12 mouse cellular contexts compared by ENCODE assay signal in genomic region chr14:78667763-78668162, GRCm38 (mm10).
DNase-seq lines count a peak whose midpoint lies in the region; ATAC-seq and TF ChIP-seq lines count a peak whose summit lies in the region.
"Had no signal": no experiment of that assay in that cellular context is flagged by ENCODE, and none has a peak within 500 bp of the region (broad histone marks: within the 10 kb centered on the region; RNA-seq: fewer than 3 reads in every experiment).

No protein-coding gene starts in this region.

- 0 out of 2 replicates have a peak, but pooled peaks have one; percentile 51 for ATAC-seq in forebrain, embryonic 15.5 days (replicated peaks)
- ATAC-seq in forebrain, postnatal 0 days: no peak
- ATAC-seq in hindbrain, embryonic 15.5 days (ENCODE audit: low FRiP score, low read depth): peak; percentile 48; the same call in 1 of the 2 replicates
- ATAC-seq in midbrain, embryonic 13.5 days: 0 out of 2 replicates have a peak, but pooled peaks have one; percentile 59
- ATAC-seq in midbrain, embryonic 11.5 days (ENCODE audit: low FRiP score): no peak

- H3K27me3 ChIP-seq in forebrain, embryonic 15.5 days: no peaks in the 10 kb centered on the region
- no peaks in the 10 kb centered on the region for H3K27me3 ChIP-seq in forebrain, postnatal 0 days (ENCODE audit: insufficient read depth, low read length)
- no peaks in the 10 kb centered on the region for H3K27me3 ChIP-seq in hindbrain, embryonic 15.5 days
- no peaks in the 10 kb centered on the region for H3K27me3 ChIP-seq in hindbrain, embryonic 10.5 days (ENCODE audit: insufficient read depth, poor library complexity, severe bottlenecking)
- H3K27me3 ChIP-seq in midbrain, embryonic 13.5 days: no peaks in the 10 kb centered on the region
- no peaks in the 10 kb centered on the region for H3K27me3 ChIP-seq in midbrain, embryonic 11.5 days (ENCODE audit: control insufficient read depth, insufficient read depth, low read length)
- H3K27me3 ChIP-seq: CH12.LX; embryonic facial prominence, embryonic 12.5 days; heart, embryonic 15.5 days; Patski had no signal

- H3K4me3 ChIP-seq in forebrain, embryonic 15.5 days: no peak overlapping the region
- no peak overlapping the region for H3K4me3 ChIP-seq in forebrain, postnatal 0 days (ENCODE audit: low read depth, low read length)
- H3K4me3 ChIP-seq in hindbrain, embryonic 15.5 days: no peak overlapping the region
- no peak overlapping the region for H3K4me3 ChIP-seq in hindbrain, embryonic 10.5 days
- H3K4me3 ChIP-seq in midbrain, embryonic 13.5 days (replicated peaks): no peak overlapping the region
- no peak overlapping the region for H3K4me3 ChIP-seq in midbrain, embryonic 11.5 days (ENCODE audit: low read depth, low read length)
- H3K4me3 ChIP-seq: embryonic facial prominence, embryonic 12.5 days; heart, embryonic 10.5 days; heart, embryonic 15.5 days had no signal

- no peak overlapping the region for H3K9ac ChIP-seq in forebrain, embryonic 15.5 days (replicated peaks)
- no peak overlapping the region for H3K9ac ChIP-seq in forebrain, postnatal 0 days
- H3K9ac ChIP-seq in hindbrain, embryonic 15.5 days: no peak overlapping the region
- no peak overlapping the region for H3K9ac ChIP-seq in midbrain, embryonic 13.5 days (replicated peaks)
- no peak overlapping the region for H3K9ac ChIP-seq in midbrain, embryonic 11.5 days (ENCODE audit: low read length)
- H3K9ac ChIP-seq: embryonic facial prominence, embryonic 12.5 days; heart, embryonic 15.5 days had no signal

- 63% methylated on average over 5 of the region's 5 CpGs for WGBS in forebrain, embryonic 15.5 days
- WGBS in forebrain, postnatal 0 days: 59% methylated on average over 5 of the region's 5 CpGs
- WGBS in hindbrain, embryonic 15.5 days: 66% methylated on average over 5 of the region's 5 CpGs
- 65% methylated on average over 5 of the region's 5 CpGs for WGBS in hindbrain, embryonic 10.5 days
- WGBS in midbrain, embryonic 13.5 days: 66% methylated on average over 5 of the region's 5 CpGs
- 60% methylated on average over 5 of the region's 5 CpGs for WGBS in midbrain, embryonic 11.5 days

- H3K9me3 ChIP-seq in forebrain, embryonic 15.5 days: no peaks in the 10 kb centered on the region
- H3K9me3 ChIP-seq in forebrain, postnatal 0 days (ENCODE audit: low read length): no peaks in the 10 kb centered on the region
- no peaks in the 10 kb centered on the region for H3K9me3 ChIP-seq in hindbrain, embryonic 15.5 days
- H3K9me3 ChIP-seq in hindbrain, embryonic 10.5 days: no peaks in the 10 kb centered on the region
- no peaks in the 10 kb centered on the region for H3K9me3 ChIP-seq in midbrain, embryonic 13.5 days
- H3K9me3 ChIP-seq in midbrain, embryonic 11.5 days (ENCODE audit: control insufficient read depth, low read length): no peaks in the 10 kb centered on the region
- H3K9me3 ChIP-seq: embryonic facial prominence, embryonic 12.5 days; heart, embryonic 10.5 days; heart, embryonic 15.5 days had no signal

- no peak for DNase-seq in forebrain, postnatal 0 days
- DNase-seq in hindbrain, embryonic 10.5 days (ENCODE audit: low spot score): no peak
- DNase-seq in midbrain, embryonic 11.5 days (ENCODE audit: low spot score, missing footprints): no peak

- no peak overlapping the region for H3K27ac ChIP-seq in forebrain, embryonic 15.5 days (replicated peaks)
- H3K27ac ChIP-seq in forebrain, postnatal 0 days (ENCODE audit: low read depth, low read length): no peak overlapping the region
- H3K27ac ChIP-seq in hindbrain, embryonic 15.5 days (replicated peaks): no peak overlapping the region
- no peak overlapping the region for H3K27ac ChIP-seq in hindbrain, embryonic 10.5 days
- no peak overlapping the region for H3K27ac ChIP-seq in midbrain, embryonic 13.5 days
- H3K27ac ChIP-seq in midbrain, embryonic 11.5 days (ENCODE audit: low read depth, low read length): no peak overlapping the region
- H3K27ac ChIP-seq: embryonic facial prominence, embryonic 12.5 days; heart, embryonic 10.5 days; heart, embryonic 15.5 days; hindbrain, postnatal 0 days had no signal

- H3K4me2 ChIP-seq in forebrain, embryonic 15.5 days (replicated peaks): no peak overlapping the region
- H3K4me2 ChIP-seq in forebrain, postnatal 0 days (ENCODE audit: low read depth): no peak overlapping the region
- H3K4me2 ChIP-seq in hindbrain, embryonic 15.5 days: no peak overlapping the region
- H3K4me2 ChIP-seq in midbrain, embryonic 13.5 days (replicated peaks): no peak overlapping the region
- H3K4me2 ChIP-seq in midbrain, embryonic 11.5 days: no peak overlapping the region
- H3K4me2 ChIP-seq: embryonic facial prominence, embryonic 12.5 days; heart, embryonic 15.5 days had no signal

- H3K36me3 ChIP-seq in forebrain, embryonic 15.5 days: no peaks in the 10 kb centered on the region
- no peaks in the 10 kb centered on the region for H3K36me3 ChIP-seq in forebrain, postnatal 0 days (ENCODE audit: insufficient read depth)
- H3K36me3 ChIP-seq in hindbrain, embryonic 15.5 days: no peaks in the 10 kb centered on the region
- no peaks in the 10 kb centered on the region for H3K36me3 ChIP-seq in hindbrain, embryonic 10.5 days
- H3K36me3 ChIP-seq in midbrain, embryonic 13.5 days: no peaks in the 10 kb centered on the region
- H3K36me3 ChIP-seq in midbrain, embryonic 11.5 days (ENCODE audit: control insufficient read depth, insufficient read depth, low read length): no peaks in the 10 kb centered on the region
- H3K36me3 ChIP-seq: embryonic facial prominence, embryonic 12.5 days; heart, embryonic 10.5 days; heart, embryonic 15.5 days had no signal

- no peaks in the 10 kb centered on the region for H3K4me1 ChIP-seq in forebrain, embryonic 15.5 days
- H3K4me1 ChIP-seq in forebrain, postnatal 0 days (ENCODE audit: insufficient read depth): no peaks in the 10 kb centered on the region
- no peaks in the 10 kb centered on the region for H3K4me1 ChIP-seq in hindbrain, embryonic 15.5 days (replicated peaks)
- no peaks in the 10 kb centered on the region for H3K4me1 ChIP-seq in hindbrain, embryonic 10.5 days (replicated peaks)
- no peaks in the 10 kb centered on the region for H3K4me1 ChIP-seq in midbrain, embryonic 13.5 days (replicated peaks)
- no peaks in the 10 kb centered on the region for H3K4me1 ChIP-seq in midbrain, embryonic 11.5 days (ENCODE audit: control insufficient read depth, insufficient read depth, low read length)
- H3K4me1 ChIP-seq: embryonic facial prominence, embryonic 12.5 days had no signal

- TF ChIP-seq CTCF in forebrain, postnatal 0 days (IDR thresholded peaks at IDR 0.05; ENCODE audit: low read depth): no peak

Comparison
In these comparisons a context has a peak if more than half of its experiments do, and no peak if none do; other contexts are left out.
1. ATAC-seq: peak in forebrain, embryonic 15.5 days (single experiment), hindbrain, embryonic 15.5 days (single experiment) and midbrain, embryonic 13.5 days (single experiment); none in forebrain, postnatal 0 days (single experiment) and midbrain, embryonic 11.5 days (single experiment).